Mouse (Mus musculus): ENCODE data around the gene Aire. TPM values are rescaled to one million over a fixed set of nuclear protein-coding genes. Genes with fewer than 3 reads are reported as not detected.
"Not testable (repeated sequence)": the region's sequence is repeated elsewhere in the genome, so short reads cannot be mapped to it uniquely, and the experiment has no call there.

The Aire gene
- polyA plus RNA-seq, 1 experiment from 2014 or later: 1.7 TPM

DNA sequence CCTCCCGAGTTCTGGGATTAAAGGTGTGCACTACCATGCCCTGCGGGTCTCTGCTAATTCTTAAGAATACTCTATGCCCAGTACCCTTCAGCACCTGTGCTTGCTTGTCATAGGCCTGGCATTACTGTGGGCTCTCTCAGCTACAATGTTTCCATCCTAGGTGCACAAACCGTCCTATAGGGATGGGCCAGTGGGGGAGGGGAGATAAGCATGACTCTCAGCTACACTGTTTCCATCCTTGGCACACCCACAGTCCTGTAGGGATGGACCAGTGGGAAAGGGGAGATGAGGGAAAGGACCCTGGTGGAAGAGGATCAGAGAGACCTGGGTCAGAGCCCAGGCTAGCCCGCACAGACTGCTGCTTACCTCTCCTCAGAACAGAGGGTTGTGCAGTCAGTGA is 6.3 kb downstream of the Aire start:
- H3K4me2 ChIP-seq (replicated peaks; ENCODE audit: low read depth, low read length): no peak overlapping the region
- no peaks in the 10 kb centered on the region for H3K36me3 ChIP-seq (ENCODE audit: insufficient read depth, low read length)
- H3K4me3 ChIP-seq (ENCODE audit: low read length): no peak overlapping the region
- H3K27ac ChIP-seq (ENCODE audit: low read length): no peak overlapping the region
- no peak overlapping the region for H3K9ac ChIP-seq (replicated peaks; ENCODE audit: low read length)
- H3K9me3 ChIP-seq (ENCODE audit: low read length): no peaks in the 10 kb centered on the region
- 84% methylated on average over 4 of the region's 4 CpGs for WGBS
- H3K4me1 ChIP-seq (ENCODE audit: insufficient read depth, low read length): no peaks in the 10 kb centered on the region
- no peak for ATAC-seq (ENCODE audit: low FRiP score, low TSS enrichment)
- H3K27me3 ChIP-seq (ENCODE audit: insufficient read depth, low read length): no peaks in the 10 kb centered on the region

DNA sequence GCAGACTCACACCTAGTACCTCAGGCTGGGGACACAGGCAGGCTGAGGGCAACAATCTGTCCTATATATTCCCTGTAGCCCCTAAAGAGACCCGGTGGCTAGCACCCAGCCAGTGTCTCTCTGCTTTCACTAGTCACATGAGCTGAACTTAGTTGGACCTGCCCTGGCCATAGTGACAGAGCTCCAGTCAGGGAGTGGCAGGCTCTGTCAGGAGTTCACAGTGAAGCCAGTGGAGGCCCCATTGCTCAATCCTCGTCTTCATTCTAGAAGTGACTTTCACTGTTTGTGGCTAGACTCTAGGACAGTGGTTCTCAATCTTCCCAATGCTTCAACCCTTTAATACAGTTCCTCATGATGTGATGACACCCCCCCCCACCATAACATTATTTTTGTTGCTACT is 11.4 kb downstream of the Aire start:
- H3K9ac ChIP-seq (replicated peaks; ENCODE audit: low read length): no peak overlapping the region
- H3K36me3 ChIP-seq (ENCODE audit: insufficient read depth, low read length): no peaks in the 10 kb centered on the region
- no peak overlapping the region for H3K4me2 ChIP-seq (replicated peaks; ENCODE audit: low read depth, low read length)
- no peaks in the 10 kb centered on the region for H3K4me1 ChIP-seq (ENCODE audit: insufficient read depth, low read length)
- no peaks in the 10 kb centered on the region for H3K27me3 ChIP-seq (ENCODE audit: insufficient read depth, low read length)
- WGBS: 86% methylated on average over 2 of the region's 2 CpGs
- no peaks in the 10 kb centered on the region for H3K9me3 ChIP-seq (ENCODE audit: low read length)
- ATAC-seq (ENCODE audit: low FRiP score, low TSS enrichment): no peak
- H3K4me3 ChIP-seq (ENCODE audit: low read length): no peak overlapping the region
- H3K27ac ChIP-seq (ENCODE audit: low read length): no peak overlapping the region

DNA sequence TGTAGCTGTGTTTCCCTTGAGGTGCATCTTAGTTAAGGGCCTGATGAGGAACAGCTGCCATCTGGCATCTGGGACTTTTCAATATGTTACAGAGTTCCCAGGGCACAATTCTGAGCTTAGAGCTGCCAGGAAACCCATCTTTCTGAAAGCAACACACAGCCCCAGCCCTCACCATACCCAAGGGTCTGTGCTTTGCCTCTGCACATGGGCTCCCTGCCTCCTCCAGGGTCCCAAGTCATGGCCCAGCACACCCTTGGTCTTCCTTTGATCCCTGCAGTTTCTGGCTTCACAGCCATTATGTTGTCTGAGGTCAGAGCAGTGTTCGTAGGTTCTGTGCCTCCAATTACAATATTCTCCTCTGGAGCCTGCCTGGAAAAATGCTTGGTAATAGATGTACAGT is 14.3 kb downstream of the Aire start:
- Histone ChIP-seq H3K4me2 (replicated peaks; ENCODE audit: low read depth, low read length) (no peak overlapping the region), H3K27me3 (ENCODE audit: insufficient read depth, low read length) (no peaks in the 10 kb centered on the region), H3K9me3 (ENCODE audit: low read length) (no peaks in the 10 kb centered on the region), H3K4me3 (ENCODE audit: low read length) (no peak overlapping the region), H3K36me3 (ENCODE audit: insufficient read depth, low read length) (no peaks in the 10 kb centered on the region), H3K4me1 (ENCODE audit: insufficient read depth, low read length) (no peaks in the 10 kb centered on the region), H3K27ac (ENCODE audit: low read length) (no peak overlapping the region), H3K9ac (replicated peaks; ENCODE audit: low read length) (no peak overlapping the region)
- WGBS: 86% methylated on average over 1 of the region's 1 CpGs
- 0 out of 2 replicates have a peak, but pooled peaks have one; percentile 61 for ATAC-seq (ENCODE audit: low FRiP score, low TSS enrichment)

DNA sequence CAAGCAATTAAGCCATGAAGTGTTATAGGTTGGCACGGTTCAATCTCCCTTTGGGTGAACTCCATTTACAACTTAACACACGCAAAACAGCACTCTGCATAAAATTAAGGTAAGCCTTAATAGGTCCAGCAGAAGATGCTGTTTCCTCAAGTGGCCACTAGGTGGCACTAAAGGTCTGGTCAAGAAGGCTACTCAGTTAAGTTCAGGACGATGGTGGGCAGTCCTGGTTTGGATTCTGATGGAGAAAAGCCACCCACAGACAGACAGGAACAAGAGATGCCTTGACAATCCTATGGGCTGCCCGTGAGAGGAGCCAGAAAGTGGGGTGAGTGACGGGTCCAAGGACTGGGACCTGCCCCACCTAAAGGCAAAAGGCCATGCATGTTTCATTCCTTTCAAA is 15.3 kb downstream of the Aire start:
- Histone ChIP-seq H3K27ac (ENCODE audit: low read length) (no peak overlapping the region), H3K27me3 (ENCODE audit: insufficient read depth, low read length) (no peaks in the 10 kb centered on the region), H3K4me1 (ENCODE audit: insufficient read depth, low read length) (no peaks in the 10 kb centered on the region), H3K9ac (replicated peaks; ENCODE audit: low read length) (no peak overlapping the region), H3K9me3 (ENCODE audit: low read length) (no peaks in the 10 kb centered on the region), H3K36me3 (ENCODE audit: insufficient read depth, low read length) (no peaks in the 10 kb centered on the region), H3K4me3 (ENCODE audit: low read length) (no peak overlapping the region), H3K4me2 (replicated peaks; ENCODE audit: low read depth, low read length) (no peak overlapping the region)
- peak; percentile 65 for ATAC-seq (ENCODE audit: low FRiP score, low TSS enrichment)
- 3% methylated on average over 5 of the region's 5 CpGs for WGBS

DNA sequence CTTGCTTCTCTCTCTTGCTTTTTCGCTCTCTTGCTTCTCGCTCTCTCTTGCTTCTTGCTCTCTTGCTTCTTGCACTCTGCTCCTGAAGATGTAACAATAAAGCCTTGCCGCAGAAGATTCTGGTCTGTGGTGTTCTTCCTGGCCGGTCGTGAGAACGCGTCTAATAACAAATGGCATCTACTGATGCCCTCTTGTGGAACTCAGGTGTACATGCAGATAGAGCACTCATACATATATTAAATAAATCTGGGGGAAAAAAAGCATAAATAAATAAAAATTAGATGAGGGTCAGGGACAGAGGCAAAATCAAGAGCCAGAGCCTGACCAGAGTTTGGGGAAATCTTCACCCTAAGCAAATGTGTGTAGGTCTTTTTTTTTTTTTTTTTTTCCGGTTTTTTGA is 18.0 kb downstream of the Aire start:
- 64% methylated on average over 6 of the region's 8 CpGs for WGBS
- H3K36me3 ChIP-seq (ENCODE audit: insufficient read depth, low read length); H3K4me3 ChIP-seq (ENCODE audit: low read length); H3K27me3 ChIP-seq (ENCODE audit: insufficient read depth, low read length); H3K27ac ChIP-seq (ENCODE audit: low read length); H3K9ac ChIP-seq (replicated peaks; ENCODE audit: low read length); H3K4me2 ChIP-seq (replicated peaks; ENCODE audit: low read depth, low read length); ATAC-seq (ENCODE audit: low FRiP score, low TSS enrichment); H3K9me3 ChIP-seq (ENCODE audit: low read length); H3K4me1 ChIP-seq (ENCODE audit: insufficient read depth, low read length): not testable (repeated sequence)

DNA sequence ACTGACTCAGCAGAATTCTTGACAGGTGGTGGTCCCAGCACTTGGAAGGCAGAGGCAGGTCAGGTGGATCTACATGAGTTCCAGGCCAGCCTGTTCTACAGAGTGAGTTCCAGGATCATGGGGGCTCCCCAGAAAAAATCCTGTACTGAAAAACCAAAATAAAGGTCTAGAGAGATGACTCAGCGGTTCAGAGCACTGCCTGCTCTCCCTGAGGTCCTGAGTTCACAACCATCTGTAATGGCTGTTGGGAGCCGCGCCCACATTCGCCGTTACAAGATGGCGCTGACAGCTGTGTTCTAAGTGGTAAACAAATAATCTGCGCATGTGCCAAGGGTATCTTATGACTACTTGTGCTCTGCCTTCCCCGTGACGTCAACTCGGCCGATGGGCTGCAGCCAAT is 23.4 kb downstream of the Aire start:
- not testable (repeated sequence) for H3K9me3 ChIP-seq (ENCODE audit: low read length); H3K27ac ChIP-seq (ENCODE audit: low read length); H3K36me3 ChIP-seq (ENCODE audit: insufficient read depth, low read length); ATAC-seq (ENCODE audit: low FRiP score, low TSS enrichment); H3K9ac ChIP-seq (replicated peaks; ENCODE audit: low read length); H3K27me3 ChIP-seq (ENCODE audit: insufficient read depth, low read length); H3K4me2 ChIP-seq (replicated peaks; ENCODE audit: low read depth, low read length); H3K4me3 ChIP-seq (ENCODE audit: low read length); H3K4me1 ChIP-seq (ENCODE audit: insufficient read depth, low read length)
- 94% methylated on average over 6 of the region's 11 CpGs for WGBS

DNA sequence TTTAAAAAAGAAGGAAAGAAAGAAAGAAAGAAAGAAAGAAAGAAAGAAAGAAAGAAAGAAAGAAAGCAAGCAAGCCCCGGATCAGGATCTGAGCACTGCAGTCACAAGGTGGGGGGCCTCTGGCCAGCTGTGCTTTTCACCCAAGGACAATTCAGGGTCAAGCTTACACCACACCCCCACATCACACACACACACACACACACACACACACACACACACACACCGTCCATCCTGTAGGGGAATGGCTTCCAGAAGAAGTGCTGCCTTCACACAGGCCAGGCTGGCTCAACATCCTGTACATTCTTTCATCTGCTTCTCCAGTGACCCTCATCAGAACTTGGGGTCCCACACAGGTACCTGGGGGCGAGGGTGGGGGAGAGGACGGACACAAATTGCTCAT is 24.1 kb downstream of the Aire start:
- H3K27ac ChIP-seq (ENCODE audit: low read length): no peak overlapping the region
- H3K4me3 ChIP-seq (ENCODE audit: low read length): no peak overlapping the region
- H3K27me3 ChIP-seq (ENCODE audit: insufficient read depth, low read length): no peaks in the 10 kb centered on the region
- H3K36me3 ChIP-seq (ENCODE audit: insufficient read depth, low read length): no peaks in the 10 kb centered on the region
- H3K4me2 ChIP-seq (replicated peaks; ENCODE audit: low read depth, low read length): no peak overlapping the region
- 65% methylated on average over 4 of the region's 4 CpGs for WGBS
- ATAC-seq (ENCODE audit: low FRiP score, low TSS enrichment): no peak
- no peak overlapping the region for H3K9ac ChIP-seq (replicated peaks; ENCODE audit: low read length)
- H3K4me1 ChIP-seq (ENCODE audit: insufficient read depth, low read length): no peaks in the 10 kb centered on the region
- H3K9me3 ChIP-seq (ENCODE audit: low read length): no peaks in the 10 kb centered on the region

DNA sequence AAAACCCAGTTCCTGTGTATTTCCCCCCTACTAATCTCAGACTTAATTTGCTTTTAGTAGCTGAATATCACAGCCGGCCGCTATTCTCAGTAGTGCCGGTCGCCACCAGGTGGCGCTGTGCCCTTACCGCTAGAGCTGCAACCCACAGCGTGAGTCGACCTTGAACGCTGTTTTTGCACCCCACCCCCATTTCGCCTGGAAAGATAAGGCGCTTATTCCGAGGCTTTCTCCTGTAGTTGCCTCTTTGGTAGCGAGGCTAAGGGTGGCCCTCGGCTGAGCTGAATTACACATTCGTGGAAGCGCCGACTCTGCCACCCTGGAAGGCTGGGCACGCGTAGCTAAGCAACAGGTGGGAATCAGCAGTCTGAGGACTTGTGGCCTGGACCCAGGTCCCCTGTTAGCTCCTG is 24.6 kb downstream of the Aire start:
- peak; percentile 71 for ATAC-seq (ENCODE audit: low FRiP score, low TSS enrichment)
- 18% methylated on average over 19 of the region's 19 CpGs for WGBS
- Histone ChIP-seq H3K27ac (ENCODE audit: low read length) (no peak overlapping the region), H3K9ac (replicated peaks; ENCODE audit: low read length) (peak overlapping the region; percentile 59), H3K36me3 (ENCODE audit: insufficient read depth, low read length) (no peaks in the 10 kb centered on the region), H3K27me3 (ENCODE audit: insufficient read depth, low read length) (no peaks in the 10 kb centered on the region), H3K4me1 (ENCODE audit: insufficient read depth, low read length) (no peaks in the 10 kb centered on the region), H3K4me2 (replicated peaks; ENCODE audit: low read depth, low read length) (peak overlapping the region; percentile 59), H3K9me3 (ENCODE audit: low read length) (no peaks in the 10 kb centered on the region), H3K4me3 (ENCODE audit: low read length) (peak overlapping the region; percentile 37)

DNA sequence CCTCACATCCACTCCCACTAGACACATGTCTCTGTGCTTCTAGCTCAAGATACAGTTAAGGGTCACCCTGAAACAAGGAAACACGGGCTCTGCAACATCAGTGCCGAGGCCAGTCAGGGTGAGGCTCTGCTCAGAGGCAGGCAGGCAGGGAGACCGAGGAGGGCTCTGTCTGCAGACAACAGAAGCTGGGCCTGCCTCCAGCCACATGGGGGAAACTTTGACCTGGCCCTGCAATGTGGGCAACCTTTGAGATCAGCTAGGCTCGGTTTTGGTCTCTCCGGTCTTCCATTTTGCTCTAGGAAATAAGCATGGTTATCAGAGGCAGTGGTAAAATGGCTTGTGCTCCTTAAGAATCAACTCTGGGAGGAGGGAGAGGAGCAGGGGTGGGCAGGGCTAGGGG is 27.0 kb downstream of the Aire start:
- no peak overlapping the region for H3K27ac ChIP-seq (ENCODE audit: low read length)
- H3K4me1 ChIP-seq (ENCODE audit: insufficient read depth, low read length): no peaks in the 10 kb centered on the region
- H3K27me3 ChIP-seq (ENCODE audit: insufficient read depth, low read length): no peaks in the 10 kb centered on the region
- H3K4me2 ChIP-seq (replicated peaks; ENCODE audit: low read depth, low read length): no peak overlapping the region
- no peak for ATAC-seq (ENCODE audit: low FRiP score, low TSS enrichment)
- H3K36me3 ChIP-seq (ENCODE audit: insufficient read depth, low read length): no peaks in the 10 kb centered on the region
- H3K9ac ChIP-seq (replicated peaks; ENCODE audit: low read length): no peak overlapping the region
- H3K4me3 ChIP-seq (ENCODE audit: low read length): no peak overlapping the region
- no peaks in the 10 kb centered on the region for H3K9me3 ChIP-seq (ENCODE audit: low read length)
- 62% methylated on average over 5 of the region's 5 CpGs for WGBS

DNA sequence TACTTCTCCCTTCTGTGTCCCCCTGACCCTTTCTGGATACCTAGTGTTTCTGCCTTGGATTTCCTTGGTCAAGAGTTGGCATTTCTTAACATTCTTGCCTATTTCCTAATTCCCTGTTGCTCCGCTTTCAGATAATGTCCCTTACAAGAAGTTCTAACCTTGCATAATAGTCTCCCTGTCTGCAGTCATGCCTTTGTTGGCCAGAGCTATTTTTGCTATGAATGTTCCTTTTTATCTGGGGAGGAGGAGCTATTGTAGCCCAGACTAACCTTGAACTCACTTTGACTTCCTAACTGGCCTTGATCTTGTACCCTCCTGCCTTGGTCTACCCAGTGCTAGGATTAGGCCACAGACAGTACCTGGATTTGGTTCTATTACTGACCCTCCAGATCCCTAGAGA is 27.9 kb downstream of the Aire start:
- no peaks in the 10 kb centered on the region for H3K36me3 ChIP-seq (ENCODE audit: insufficient read depth, low read length)
- H3K4me3 ChIP-seq (ENCODE audit: low read length): no peak overlapping the region
- no peaks in the 10 kb centered on the region for H3K9me3 ChIP-seq (ENCODE audit: low read length)
- no peak overlapping the region for H3K27ac ChIP-seq (ENCODE audit: low read length)
- no peaks in the 10 kb centered on the region for H3K27me3 ChIP-seq (ENCODE audit: insufficient read depth, low read length)
- H3K4me2 ChIP-seq (replicated peaks; ENCODE audit: low read depth, low read length): no peak overlapping the region
- no peak for ATAC-seq (ENCODE audit: low FRiP score, low TSS enrichment)
- H3K9ac ChIP-seq (replicated peaks; ENCODE audit: low read length): no peak overlapping the region
- H3K4me1 ChIP-seq (ENCODE audit: insufficient read depth, low read length): peaks cover under 1% of the 10 kb centered on the region; the same call in 1 of the 2 replicates
- WGBS: 97% methylated on average over 1 of the region's 1 CpGs
